Mouse (Mus musculus) hindbrain, embryonic 14.5 days (tissue): ENCODE data around the gene Slc6a11. TPM values are rescaled to one million over a fixed set of nuclear protein-coding genes. Genes with fewer than 3 reads are reported as not detected.

ENCODE experiments used
- ATAC-seq: fragments of 200-750 bp; cut with Nextera tagmentation; 2 replicates; pipeline ENCODE4 v1.8.0; 2017; ENCODE audit warnings: moderate number of reproducible peaks, mild to moderate bottlenecking, moderate TSS enrichment, moderate library complexity; ENCODE audit not compliant: low FRiP score
- DNase-seq: peaks from one replicate; pipeline ENCODE4 v3.0.0-alpha.2; 2015; ENCODE audit warnings: low spot score
- H3K27ac ChIP-seq: fragments of 300-500 bp; sonication (generic); 2 replicates; pipeline ENCODE4 v1.5.1; 2014; ENCODE audit warnings: mild to moderate bottlenecking, moderate library complexity
- H3K27me3 ChIP-seq: fragments of 300-500 bp; sonication (generic); 2 replicates; pipeline ENCODE4 v1.6.1; 2014; ENCODE audit warnings: mild to moderate bottlenecking, low read length, mixed read lengths; ENCODE audit not compliant: control insufficient read depth, insufficient read depth
- H3K36me3 ChIP-seq: fragments of 300-500 bp; sonication (generic); replicated peaks from 2 replicates; pipeline ENCODE4 v1.6.1; 2014; ENCODE audit not compliant: control insufficient read depth, insufficient read depth
- H3K4me1 ChIP-seq: fragments of 300-500 bp; sonication (generic); replicated peaks from 2 replicates; pipeline ENCODE4 v1.6.1; 2014; ENCODE audit warnings: antibody characterized with exemption, low read length, mixed read lengths; ENCODE audit not compliant: control insufficient read depth, insufficient read depth
- H3K4me2 ChIP-seq: fragments of 300-500 bp; sonication (generic); replicated peaks from 2 replicates; pipeline ENCODE4 v1.6.1; 2014; ENCODE audit warnings: mild to moderate bottlenecking, moderate library complexity
- H3K4me3 ChIP-seq: fragments of 300-500 bp; sonication (generic); replicated peaks from 2 replicates; pipeline ENCODE4 v1.5.1; 2014; ENCODE audit warnings: mild to moderate bottlenecking, low read length
- H3K9ac ChIP-seq: fragments of 300-500 bp; sonication (generic); 2 replicates; pipeline ENCODE4 v1.6.1; 2014
- H3K9me3 ChIP-seq: fragments of 300-500 bp; sonication (generic); 2 replicates; pipeline ENCODE4 v1.6.1; 2016; ENCODE audit warnings: low read length; ENCODE audit not compliant: control insufficient read depth
- WGBS: fragments of 180-500 bp; shearing (Covaris S2); extraction: QIAGEN DNeasy Blood & Tissue Kit; methylation state at CpG from one replicate; pipeline ENCODE4 v1.1.7; 2014; 5-methylcytosine and 5-hydroxymethylcytosine counted together
- polyA plus RNA-seq: library from polyadenylated mRNA; unstranded; fragments of >200 nt; fragmentation: Nextera tagmentation; extraction: Ambion mirVana; gene quantifications from 2 replicates; pipeline ENCODE4 v1.2.1, GENCODE M21; 2014

Gene Slc6a11
- polyA plus RNA-seq, 1 experiment from 2014 or later = 64.0 TPM

DNA sequence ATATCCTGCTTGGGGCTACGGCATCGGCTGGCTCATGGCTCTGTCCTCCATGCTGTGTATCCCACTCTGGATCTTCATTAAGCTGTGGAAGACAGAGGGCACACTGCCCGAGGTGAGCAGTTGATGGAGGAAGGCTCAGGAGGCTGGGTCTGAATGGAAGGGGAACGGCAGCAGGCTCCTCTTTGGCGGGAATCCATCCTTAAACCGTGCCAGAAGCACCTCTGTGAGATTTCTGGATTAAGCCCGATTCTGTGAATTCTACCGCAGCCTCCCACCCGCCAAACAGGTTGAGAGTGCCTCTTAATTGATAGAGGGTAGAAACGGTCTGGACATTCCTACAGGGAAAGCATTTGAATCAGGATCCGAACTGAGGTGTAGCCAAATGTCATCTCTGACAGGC, 114.6 kb downstream of the Slc6a11 start:
- no peaks in the 10 kb centered on the region for H3K4me1 ChIP-seq
- WGBS = 73% methylated on average over 11 of the region's 11 CpGs
- DNase-seq (no peak), ATAC-seq (no peak)
- no peaks in the 10 kb centered on the region for H3K9me3 ChIP-seq
- no peaks in the 10 kb centered on the region for H3K36me3 ChIP-seq
- H3K4me2 ChIP-seq = no peak overlapping the region
- H3K27me3 ChIP-seq = no peaks in the 10 kb centered on the region
- no peak overlapping the region for H3K9ac ChIP-seq
- no peak overlapping the region for H3K27ac ChIP-seq
- H3K4me3 ChIP-seq = no peak overlapping the region

DNA sequence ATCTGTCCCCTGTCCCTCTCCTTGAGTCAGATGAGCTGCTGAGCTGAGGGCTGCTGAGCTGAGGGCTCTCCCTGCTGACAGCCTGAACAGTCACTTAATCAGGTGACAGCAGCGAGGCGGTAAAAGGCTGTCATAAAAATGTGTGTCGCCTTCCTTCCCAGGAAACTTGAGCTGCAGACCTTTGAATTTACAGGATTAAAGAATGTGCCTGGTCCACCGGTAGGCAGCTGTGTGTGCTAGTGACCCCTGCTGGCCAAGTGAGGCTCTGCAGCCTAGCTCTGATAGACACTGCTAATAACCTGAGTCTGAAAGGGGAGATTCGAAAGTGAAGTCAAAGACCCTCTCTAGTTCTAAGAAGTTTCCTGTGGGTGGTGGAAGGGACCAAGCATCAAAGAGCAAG, 119.3 kb downstream of the Slc6a11 start:
- Histone ChIP-seq H3K4me1 (no peaks in the 10 kb centered on the region), H3K9me3 (no peaks in the 10 kb centered on the region), H3K27ac (no peak overlapping the region), H3K9ac (no peak overlapping the region), H3K36me3 (no peaks in the 10 kb centered on the region), H3K4me2 (no peak overlapping the region), H3K4me3 (no peak overlapping the region), H3K27me3 (no peaks in the 10 kb centered on the region)
- peak; percentile 73; the same call in 1 of the 2 replicates for ATAC-seq
- 7% methylated on average over 5 of the region's 5 CpGs for WGBS
- peak; percentile 89 for DNase-seq

DNA sequence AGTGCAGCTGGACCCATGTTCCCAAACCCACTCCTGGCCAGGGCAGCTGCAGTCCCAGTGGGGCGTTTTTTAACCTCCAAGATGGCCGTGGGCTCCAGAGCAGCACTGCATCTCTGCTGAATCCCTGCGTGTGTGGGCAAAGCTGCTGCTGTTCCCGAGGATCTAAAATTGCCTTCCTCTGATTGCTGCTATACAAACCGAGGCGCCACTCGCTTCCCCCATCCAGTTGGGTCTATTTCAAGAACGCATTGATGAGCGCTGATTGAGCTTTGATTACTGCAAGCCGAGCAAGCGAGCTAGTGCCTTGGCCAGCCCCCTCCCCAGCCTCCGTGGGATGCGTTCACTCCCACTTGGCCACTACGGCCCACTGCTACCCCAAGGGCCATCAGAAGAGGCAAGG, 123.9 kb downstream of the Slc6a11 start:
- H3K36me3 ChIP-seq = no peaks in the 10 kb centered on the region
- no peak overlapping the region for H3K4me3 ChIP-seq
- DNase-seq (no peak), ATAC-seq (no peak)
- no peak overlapping the region for H3K27ac ChIP-seq
- peaks cover 28% of the 10 kb centered on the region for H3K4me1 ChIP-seq
- H3K9ac ChIP-seq = no peak overlapping the region
- H3K9me3 ChIP-seq = no peaks in the 10 kb centered on the region
- 71% methylated on average over 14 of the region's 14 CpGs for WGBS
- no peak overlapping the region for H3K4me2 ChIP-seq
- H3K27me3 ChIP-seq = no peaks in the 10 kb centered on the region

DNA sequence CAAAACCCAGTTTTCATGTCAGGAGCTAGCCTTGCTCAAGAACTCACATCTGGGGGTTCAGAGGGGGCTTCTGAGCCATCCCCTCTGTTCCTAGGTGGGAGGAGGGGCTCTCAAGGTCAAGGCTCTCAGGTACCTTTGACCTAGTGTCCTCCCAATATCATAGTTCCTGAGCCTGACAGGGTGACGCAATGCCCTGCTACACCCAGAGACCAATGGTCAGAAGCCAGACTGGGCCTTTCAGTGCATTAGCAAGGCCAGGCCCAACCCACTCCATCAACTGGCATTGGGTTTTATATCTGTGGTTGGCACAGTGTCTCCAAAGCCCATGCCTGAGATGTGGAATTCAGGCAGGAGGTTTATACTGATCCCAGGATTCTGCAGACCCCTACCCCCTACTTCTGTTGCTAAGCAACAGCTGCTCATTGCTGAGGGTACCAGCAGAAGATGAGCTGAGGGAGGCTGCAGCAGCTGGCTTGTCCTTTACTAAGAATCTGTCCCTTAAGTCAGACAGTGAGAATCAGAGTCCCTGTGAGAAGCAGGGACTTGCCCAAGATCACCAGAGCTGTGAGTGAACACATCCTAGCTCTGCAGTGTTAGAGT, 126.8 kb downstream of the Slc6a11 start:
- Histone ChIP-seq H3K9me3 (no peaks in the 10 kb centered on the region), H3K4me2 (no peak overlapping the region), H3K27me3 (no peaks in the 10 kb centered on the region), H3K4me1 (peaks cover 32% of the 10 kb centered on the region), H3K36me3 (no peaks in the 10 kb centered on the region), H3K9ac (no peak overlapping the region), H3K27ac (peak overlapping the region; percentile 74), H3K4me3 (no peak overlapping the region)
- DNase-seq = no peak
- whole genome bisulfite sequencing = 95% methylated on average over 1 of the region's 1 CpGs
- peak; percentile 45; the same call in 1 of the 2 replicates for ATAC-seq

DNA sequence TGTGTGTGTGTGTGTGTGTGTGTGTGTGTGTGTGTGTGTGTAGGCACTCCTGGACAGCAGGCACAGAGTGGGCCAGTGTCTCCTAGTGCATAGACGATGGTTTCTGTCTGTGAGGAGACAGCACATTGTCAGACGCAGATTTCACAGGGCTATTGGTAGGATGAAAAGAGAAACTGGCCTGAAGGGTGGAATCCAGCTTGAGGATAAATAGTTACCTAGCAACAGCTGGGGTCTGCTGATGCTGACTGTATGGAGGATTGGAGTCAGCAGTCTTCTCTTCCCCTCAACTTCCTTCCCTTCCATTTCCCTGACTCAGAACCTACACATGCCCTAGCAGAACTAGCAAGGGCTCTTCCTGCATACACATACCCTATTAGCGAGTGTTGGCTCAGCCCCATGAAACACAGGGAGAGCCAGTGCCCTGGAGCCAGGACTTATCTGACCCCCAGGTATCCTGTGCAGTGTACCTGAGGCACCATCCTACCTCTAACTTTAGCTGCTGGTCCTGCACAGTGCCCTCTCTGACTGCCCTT, 127.7 kb downstream of the Slc6a11 start:
- Histone ChIP-seq H3K9ac (no peak overlapping the region), H3K4me2 (no peak overlapping the region), H3K9me3 (no peaks in the 10 kb centered on the region), H3K27ac (peak overlapping the region; percentile 74), H3K27me3 (no peaks in the 10 kb centered on the region), H3K4me3 (no peak overlapping the region), H3K4me1 (peaks cover 32% of the 10 kb centered on the region), H3K36me3 (no peaks in the 10 kb centered on the region)
- DNase-seq (no peak), ATAC-seq (no peak)
- WGBS = 39% methylated on average over 3 of the region's 3 CpGs

- H3K36me3 ChIP-seq = no peaks in the 10 kb centered on the region
- 44% methylated on average over 6 of the region's 6 CpGs for WGBS
- no peak overlapping the region for H3K4me3 ChIP-seq
- DNase-seq (peak; percentile 40), ATAC-seq (peak; percentile 42; the same call in 1 of the 2 replicates)
- H3K9ac ChIP-seq = no peak overlapping the region
- peaks cover 38% of the 10 kb centered on the region for H3K4me1 ChIP-seq
- H3K27ac ChIP-seq = 0 out of 2 replicates have a peak overlapping the region, but pooled peaks have one; percentile 35
- H3K9me3 ChIP-seq = no peaks in the 10 kb centered on the region
- no peak overlapping the region for H3K4me2 ChIP-seq
- H3K27me3 ChIP-seq = no peaks in the 10 kb centered on the region
These were observed 130.6 kb downstream of the Slc6a11 start for GRCm38 (mm10) chr6:114261609-114262008.

DNA sequence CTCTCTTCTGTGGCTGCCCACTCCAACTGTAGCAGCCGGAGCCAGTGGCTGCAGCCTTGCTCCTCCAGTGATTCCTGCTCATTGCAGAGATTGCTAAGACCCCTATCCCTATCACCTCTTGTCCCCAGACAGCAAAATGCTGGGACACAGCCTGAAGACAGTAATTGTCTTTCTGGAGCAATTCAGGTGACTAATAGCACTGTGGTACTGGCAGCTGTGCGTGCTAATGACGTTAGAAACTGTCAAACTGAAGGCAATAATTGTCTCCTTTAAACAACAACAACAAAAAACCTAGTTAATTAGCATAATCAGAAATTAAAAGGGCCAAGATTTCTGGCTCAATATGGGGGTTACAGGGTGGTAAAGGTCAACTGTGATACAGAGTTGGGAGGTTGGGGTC, 133.0 kb downstream of the Slc6a11 start:
- Histone ChIP-seq H3K9me3 (no peaks in the 10 kb centered on the region), H3K36me3 (no peaks in the 10 kb centered on the region), H3K4me2 (no peak overlapping the region), H3K27me3 (no peaks in the 10 kb centered on the region), H3K27ac (peak overlapping the region; percentile 29; the same call in 1 of the 2 replicates), H3K9ac (no peak overlapping the region), H3K4me1 (peaks cover 15% of the 10 kb centered on the region), H3K4me3 (no peak overlapping the region)
- no peak for DNase-seq
- no peak for ATAC-seq
- 34% methylated on average over 3 of the region's 3 CpGs for WGBS

DNA sequence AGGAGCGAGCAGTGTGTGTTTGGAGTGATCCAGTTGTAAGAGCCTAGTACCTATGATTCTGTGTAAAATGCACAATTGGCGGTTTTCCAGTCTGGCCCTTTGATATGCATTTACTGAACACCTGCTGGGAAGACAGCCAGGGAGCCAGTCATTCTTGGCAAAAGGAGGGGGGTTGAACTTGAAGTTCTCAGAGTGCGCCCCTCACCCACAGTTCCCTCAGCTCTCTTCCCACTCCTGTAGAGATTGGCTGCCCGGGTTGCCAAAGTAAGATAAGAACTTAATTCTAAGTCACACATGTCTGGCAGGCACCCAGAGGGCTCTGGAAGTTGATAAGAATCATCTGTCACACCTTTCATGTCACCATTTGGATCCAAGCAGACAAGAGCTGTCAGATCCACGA, 133.4 kb downstream of the Slc6a11 start:
- ATAC-seq = no peak
- H3K27ac ChIP-seq = no peak overlapping the region; the same call in 1 of the 2 replicates
- H3K4me3 ChIP-seq = no peak overlapping the region
- H3K4me1 ChIP-seq = peaks cover 13% of the 10 kb centered on the region
- 55% methylated on average over 5 of the region's 5 CpGs for WGBS
- H3K9ac ChIP-seq = no peak overlapping the region
- no peaks in the 10 kb centered on the region for H3K27me3 ChIP-seq
- no peak for DNase-seq
- H3K9me3 ChIP-seq = no peaks in the 10 kb centered on the region
- H3K4me2 ChIP-seq = no peak overlapping the region
- H3K36me3 ChIP-seq = no peaks in the 10 kb centered on the region

DNA sequence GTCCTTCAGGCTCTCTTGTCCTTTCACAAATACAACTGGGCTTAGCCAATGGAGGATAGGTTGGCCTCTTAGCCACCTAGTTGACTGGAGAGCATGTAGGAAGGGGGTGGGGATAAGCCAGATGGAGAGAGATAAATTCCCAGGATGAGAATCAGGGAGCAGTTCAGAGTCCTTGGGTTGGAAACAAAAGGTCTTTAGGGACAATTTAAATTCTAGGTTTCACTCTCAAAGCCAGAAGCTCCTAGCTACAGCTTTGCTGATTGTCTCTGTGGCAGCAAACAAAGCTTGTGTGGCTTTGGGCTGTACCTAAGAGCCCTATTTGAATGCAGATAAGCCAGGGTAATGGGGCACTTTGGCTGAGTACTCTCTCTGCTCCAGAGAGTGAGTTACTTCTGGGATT, 135.2 kb downstream of the Slc6a11 start:
- Histone ChIP-seq H3K27ac (no peak overlapping the region), H3K4me3 (no peak overlapping the region), H3K4me2 (no peak overlapping the region), H3K9me3 (no peaks in the 10 kb centered on the region), H3K27me3 (no peaks in the 10 kb centered on the region), H3K36me3 (no peaks in the 10 kb centered on the region), H3K4me1 (peaks cover 14% of the 10 kb centered on the region), H3K9ac (no peak overlapping the region)
- DNase-seq (no peak), ATAC-seq (no peak)
